Mouse (Mus musculus) kidney, adult 2 months (tissue): ENCODE data around the gene Capn1.

Experiments
- CTCF ChIP-seq: fragments of 200-500 bp; conservative IDR thresholded peaks from 2 replicates; pipeline ENCODE4 v1.5.1; 2011; ENCODE audit warnings: low read depth, mild to moderate bottlenecking, control low read depth, low read length, moderate library complexity, mixed read lengths; ENCODE audit not compliant: insufficient read depth, insufficient read length
- POLR2A ChIP-seq: fragments of 200-500 bp; IDR thresholded peaks from one replicate; pipeline ENCODE4 v1.6.1; 2011; ENCODE audit warnings: low read depth, low read length, control low read depth

DNA sequence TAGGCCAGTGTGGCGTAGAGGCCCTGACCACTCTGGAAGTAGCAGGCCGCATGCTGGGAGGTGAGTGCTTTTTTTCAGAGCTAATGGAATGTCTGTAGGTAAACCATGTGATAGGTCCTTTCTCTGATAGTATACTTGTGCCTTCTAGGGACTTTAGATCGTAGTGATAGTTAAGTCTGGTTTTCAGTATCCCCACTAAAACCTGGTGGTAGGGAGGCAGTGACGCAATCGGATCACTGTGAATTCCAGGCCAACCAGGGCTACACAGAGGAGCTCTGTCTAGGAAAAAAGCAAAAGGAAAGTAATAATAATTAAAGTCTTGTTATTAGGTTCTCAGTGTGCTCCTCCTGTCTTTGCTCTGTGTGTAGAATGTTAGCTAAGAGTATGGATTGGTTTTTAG lies 42.8 kb upstream of the Capn1 start:
- TF ChIP-seq CTCF = no peak
- no peak for TF ChIP-seq POLR2A
